Mouse (Mus musculus): ENCODE data around the gene Cckar.

DNA sequence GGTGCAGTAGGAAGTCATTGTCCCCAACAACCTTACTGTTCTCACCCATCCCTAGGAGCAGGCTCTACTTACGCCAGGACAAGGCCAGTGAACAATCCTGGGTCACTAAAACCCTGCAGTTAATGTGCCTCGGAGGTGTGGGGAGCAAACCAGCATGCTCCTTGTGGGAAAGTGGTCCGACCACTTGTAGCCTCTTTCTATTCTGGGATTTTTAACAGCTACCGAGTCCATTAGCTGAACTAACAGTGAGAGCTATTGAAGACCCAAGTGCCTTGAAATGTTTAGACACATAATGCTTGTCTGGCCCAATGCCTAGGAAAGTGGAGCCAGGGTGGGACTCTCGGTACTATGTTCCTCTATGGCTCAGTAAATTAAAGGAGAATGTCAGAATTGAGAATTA is 9.0 kb upstream of the Cckar start:
- no peak for TF ChIP-seq EP300 (IDR thresholded peaks at IDR 0.05; ENCODE audit: low read length)
- TF ChIP-seq POLR2A (IDR thresholded peaks at IDR 0.05; ENCODE audit: low read depth, low read length), result no peak
- no peak for TF ChIP-seq RCOR1 (conservative IDR thresholded peaks at IDR 0.05; ENCODE audit: low read depth, low read length)
- no peak for TF ChIP-seq USF2 (conservative IDR thresholded peaks at IDR 0.05; ENCODE audit: low read depth, low read length)
- no peak for TF ChIP-seq CTCF (conservative IDR thresholded peaks at IDR 0.05 in 1 of 2, IDR thresholded peaks at IDR 0.05 in 1 of 2; ENCODE audit: low read depth in 2 of 2, low read length in 2 of 2)
- no peak for TF ChIP-seq MAZ (IDR thresholded peaks at IDR 0.05; ENCODE audit: low read depth, low read length)
